Mouse (Mus musculus) hindlimb bud, embryonic 11.5 days (tissue): Measurements from ENCODE around the gene Slamf1.
A peak's percentile ranks its signal among the peaks of the same experiment; 100 is the strongest.
"Not testable (repeated sequence)": the region's sequence is repeated elsewhere in the genome, so short reads cannot be mapped to it uniquely, and the experiment has no call there.

Source experiments
- DNase-seq: peaks from one replicate; pipeline ENCODE4 v3.0.0-alpha.2; 2012; ENCODE audit warnings: low read depth, low spot score; ENCODE audit errors: extremely low spot score

Gene Slamf1

DNA sequence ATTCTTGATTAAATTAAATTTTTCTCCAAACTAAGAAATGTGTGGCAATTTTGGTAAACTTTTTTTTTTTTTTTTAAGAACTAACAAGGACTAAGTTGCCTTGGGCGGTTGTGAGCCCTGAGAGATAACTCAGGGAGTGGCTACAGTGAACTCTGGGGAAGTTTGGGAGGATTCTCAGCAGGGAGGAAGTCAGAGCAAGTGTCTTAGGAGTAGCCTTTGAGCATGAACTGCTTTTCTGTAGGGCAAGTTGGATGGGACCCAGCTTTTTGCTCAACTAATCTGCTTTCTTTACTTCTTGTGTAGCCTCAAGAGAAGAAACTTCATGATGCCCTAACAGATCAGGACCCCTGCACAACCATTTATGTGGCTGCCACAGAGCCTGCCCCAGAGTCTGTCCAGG lies 30.9 kb downstream of the Slamf1 start:
- no peak for DNase-seq

GRCm38 (mm10) chr1:171799648-171800047 lies 32.7 kb downstream of the Slamf1 start:
- DNase-seq: no peak

DNA sequence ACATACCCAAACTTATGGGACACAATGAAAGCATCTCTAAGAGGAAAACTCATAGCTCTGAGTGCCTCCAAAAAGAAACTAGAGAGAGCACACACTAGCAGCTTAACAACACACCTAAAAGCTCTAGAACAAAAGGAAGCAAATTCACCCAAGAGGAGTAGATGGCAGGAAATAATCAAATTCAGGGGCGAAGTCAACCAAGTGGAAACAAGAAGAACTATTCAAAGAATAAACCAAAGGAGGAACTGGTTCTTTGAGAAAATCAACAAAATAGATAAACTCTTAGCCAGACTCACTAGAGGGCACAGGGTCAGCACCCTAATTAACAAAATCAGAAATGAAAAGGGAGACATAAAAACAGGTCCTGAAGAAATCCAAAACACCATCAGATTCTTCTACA lies 44.1 kb downstream of the Slamf1 start:
- not testable (repeated sequence) for DNase-seq

DNA sequence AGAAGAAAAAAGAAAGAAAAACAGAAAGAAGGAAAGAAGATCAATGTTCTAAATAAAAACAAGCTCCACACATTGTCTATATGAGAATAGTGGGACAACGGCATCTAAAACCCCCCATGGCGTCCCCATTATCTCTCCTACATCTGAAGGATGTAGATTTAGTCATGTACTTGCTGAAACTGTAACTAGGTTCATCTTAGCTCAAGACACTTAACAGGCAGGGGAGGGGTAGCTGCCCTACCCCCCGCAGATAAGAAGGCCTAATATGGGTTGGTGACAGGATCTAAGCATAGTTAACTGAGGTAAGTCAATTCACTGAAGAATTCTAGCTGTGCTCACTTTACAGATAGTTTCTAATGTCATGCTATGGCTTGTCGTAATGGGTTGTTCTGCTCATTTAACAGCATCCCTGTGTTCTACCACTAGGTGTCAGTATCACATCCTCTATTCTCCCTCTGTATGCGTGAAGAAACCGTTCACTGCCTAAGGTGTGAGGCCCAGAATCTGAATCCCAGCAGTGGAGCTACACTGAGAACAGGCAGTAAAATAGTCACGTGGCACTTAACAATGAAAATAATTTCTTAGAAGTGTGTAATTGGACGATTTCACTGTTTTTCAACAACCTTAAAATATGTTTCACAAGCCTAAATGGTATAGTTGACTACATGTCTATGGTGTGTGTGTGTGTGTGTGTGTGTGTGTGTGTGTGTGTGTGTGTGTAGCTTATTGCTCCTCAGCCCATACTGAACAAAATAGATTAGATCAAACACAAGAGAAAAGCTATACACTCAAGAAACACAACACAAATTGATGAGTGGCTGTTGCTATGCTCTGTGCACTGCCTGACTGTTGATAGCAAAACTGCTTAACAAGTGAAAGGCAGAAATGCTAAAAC lies 48.9 kb downstream of the Slamf1 start:
- DNase-seq: peak; percentile 61

DNA sequence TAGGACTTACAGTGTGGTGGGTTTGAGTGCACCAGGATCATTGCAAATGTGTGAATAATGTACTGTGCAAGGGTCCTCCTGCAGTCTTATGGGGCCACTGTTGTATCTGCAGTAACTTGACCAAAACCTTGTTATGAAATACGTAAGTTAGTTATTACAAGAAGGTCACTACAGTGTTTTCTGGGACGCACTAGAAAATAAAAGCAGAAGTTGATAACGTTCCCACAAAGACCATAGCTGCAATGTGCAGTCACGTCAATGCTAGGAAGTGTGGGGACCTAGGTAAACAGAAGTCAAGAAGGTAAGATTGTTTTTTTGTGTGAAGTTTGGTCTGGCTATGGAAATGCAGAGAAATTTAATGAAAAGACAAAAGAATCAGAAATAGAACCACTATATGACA lies 50.1 kb downstream of the Slamf1 start:
- DNase-seq: no peak

- no peak for DNase-seq
Measured at GRCm38 (mm10) chr1:171821331-171821730, 54.4 kb downstream of the Slamf1 start.

DNA sequence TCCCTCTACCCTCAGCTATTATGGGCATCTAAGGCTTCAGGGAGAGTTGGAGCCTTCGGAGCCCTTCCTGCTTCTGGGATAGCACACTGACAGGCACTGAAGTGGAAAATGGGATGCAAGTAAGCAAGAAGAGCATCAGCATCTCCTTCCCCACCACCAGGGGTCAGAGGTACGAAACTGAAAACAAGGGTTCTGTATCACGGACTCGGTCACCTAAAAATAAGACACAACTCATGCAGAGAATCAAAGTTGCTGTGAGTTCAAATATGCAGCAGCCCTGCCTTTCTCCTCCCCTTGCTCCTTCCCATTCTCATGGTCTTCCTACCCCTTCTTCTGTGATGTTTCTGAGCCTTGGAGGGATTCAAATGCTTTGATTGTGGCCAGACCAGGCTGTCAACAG lies 58.5 kb downstream of the Slamf1 start:
- no peak for DNase-seq

DNA sequence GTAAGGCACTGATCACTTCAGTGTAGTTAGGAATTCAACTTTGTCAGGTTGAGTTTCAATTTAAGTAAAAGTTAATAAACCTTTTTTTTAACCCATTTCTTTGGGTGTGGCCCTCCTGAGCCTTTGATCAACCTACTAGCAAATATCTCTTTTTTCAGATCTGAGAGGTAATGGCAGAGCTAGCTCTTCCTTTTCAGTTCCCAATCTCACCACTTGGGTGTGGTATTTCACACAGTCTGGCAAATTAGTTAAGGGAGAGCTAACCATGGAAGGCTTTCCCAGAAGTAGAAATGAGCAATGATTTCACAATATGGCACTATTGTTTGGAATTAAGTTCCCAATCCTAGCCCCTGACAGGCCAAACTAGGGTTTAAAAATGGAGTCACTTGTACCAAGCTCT lies 59.2 kb downstream of the Slamf1 start:
- no peak for DNase-seq

DNA sequence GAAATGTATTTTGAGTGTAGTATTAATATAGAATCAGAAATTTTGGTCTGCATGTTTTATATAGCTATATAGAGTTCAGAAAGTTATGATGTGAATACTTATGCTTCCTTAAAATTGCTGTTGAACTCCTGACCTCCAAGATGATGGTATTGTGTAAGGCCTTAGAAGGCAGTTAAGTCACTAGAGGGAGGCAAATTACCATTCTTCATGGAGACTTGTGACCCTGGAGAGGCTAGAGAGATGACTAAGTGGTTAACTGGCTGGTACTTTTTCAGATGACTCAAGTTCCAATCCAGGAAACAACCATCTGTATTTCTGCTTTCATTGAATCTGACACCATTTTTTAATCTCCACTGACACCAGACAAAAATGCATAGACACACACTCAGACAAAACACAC lies 60.7 kb downstream of the Slamf1 start:
- DNase-seq: no peak

DNA sequence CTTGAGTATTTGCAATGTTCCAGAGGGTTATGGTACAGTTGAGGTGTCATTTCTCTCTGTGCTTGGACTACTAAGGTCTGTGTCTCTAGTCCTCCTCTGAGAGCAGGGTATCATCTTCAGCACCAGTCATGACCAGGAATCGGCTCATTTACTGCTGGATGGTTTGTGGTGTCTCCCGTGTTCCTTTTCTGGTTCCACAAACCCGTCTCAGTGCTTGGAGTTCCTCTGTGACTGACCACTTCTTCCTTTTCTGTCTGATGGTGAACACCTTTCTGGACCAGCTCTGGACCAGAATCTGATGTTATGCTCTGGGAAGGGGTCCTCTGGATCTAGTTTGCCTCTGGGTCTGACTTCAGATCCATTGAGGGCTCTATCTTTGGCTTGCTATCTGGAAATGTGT lies 72.6 kb downstream of the Slamf1 start, which contains the start of gene Cd84:
Gene Cd84 (plus strand): TSS at position 210 of the 400 bp plus-strand sequence.
- DNase-seq: no peak

- no peak for DNase-seq
Measured at GRCm38 (mm10) chr1:171840450-171841023, 73.6 kb downstream of the Slamf1 start.

GRCm38 (mm10) chr1:171845035-171845754 lies 78.3 kb downstream of the Slamf1 start:
- DNase-seq: no peak

DNA sequence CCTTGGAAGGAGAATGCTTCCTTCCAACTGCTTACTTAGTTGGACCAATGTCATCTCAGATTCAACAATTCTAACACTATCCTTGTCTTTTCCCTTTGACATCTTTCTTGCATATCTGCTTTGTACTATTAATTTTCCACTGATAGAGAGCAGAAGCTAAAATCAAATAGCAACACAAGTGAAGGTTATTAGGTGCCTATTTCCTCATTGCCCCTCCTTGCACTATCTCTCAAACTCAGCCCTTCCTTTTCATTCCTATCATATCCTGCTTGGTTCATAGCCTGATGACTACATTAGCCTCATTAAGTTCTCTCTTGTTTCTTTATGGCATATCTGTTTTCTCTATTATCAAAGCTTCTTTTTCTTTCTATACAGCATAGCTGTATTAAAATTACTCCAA lies 81.3 kb downstream of the Slamf1 start:
- no peak for DNase-seq

- no peak for DNase-seq
Measured at GRCm38 (mm10) chr1:171848757-171849156, 81.8 kb downstream of the Slamf1 start.

DNA sequence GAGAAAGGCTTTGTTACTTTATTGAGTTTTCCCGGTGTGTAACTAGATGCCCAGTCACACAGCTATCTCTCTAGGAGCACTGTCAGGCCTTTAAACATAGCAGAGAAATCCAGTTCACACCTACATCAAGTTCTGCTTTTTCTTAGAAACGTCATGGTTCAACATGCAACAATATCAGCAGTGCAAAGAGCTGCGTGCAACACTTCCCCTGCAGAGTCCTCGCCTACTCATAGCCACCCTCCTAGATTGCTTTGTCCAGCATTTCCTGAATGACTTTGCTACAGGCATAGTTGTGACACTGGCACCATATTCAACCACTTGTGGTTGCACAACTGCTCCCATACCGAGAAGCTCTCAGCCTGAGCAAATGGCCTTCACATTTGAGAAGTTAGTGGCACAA lies 82.5 kb downstream of the Slamf1 start:
- DNase-seq: no peak
